Mouse (Mus musculus) cerebellum, adult 11-12 months (tissue): ENCODE results near the gene Hoxc11.
A peak's percentile ranks its signal among the peaks of the same experiment; 100 is the strongest.

Source experiments
- DNase-seq: peaks from one replicate; pipeline ENCODE4 v3.0.0; 2022

The Hoxc11 gene

DNA sequence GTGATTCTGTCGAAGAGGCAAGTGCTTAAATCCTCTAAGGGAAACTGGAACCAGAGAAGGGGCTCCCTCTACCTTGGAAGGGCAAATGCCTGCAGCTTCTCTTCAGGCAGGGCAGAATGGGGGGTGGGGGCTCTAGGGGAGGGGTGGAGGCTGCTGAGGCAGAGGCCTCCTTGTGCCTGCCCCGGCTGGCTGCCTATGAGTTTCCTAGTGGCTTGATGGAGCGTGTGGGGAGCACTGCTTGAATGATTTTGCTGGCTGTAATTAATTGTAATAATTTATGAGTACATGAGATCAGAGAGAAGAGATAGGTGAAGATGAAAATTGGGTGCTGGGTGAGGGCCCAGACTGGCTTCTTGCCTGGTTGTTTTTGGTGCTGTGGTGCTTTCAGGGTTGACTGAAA, 30.7 kb downstream of the Hoxc11 start:
- no peak for DNase-seq

DNA sequence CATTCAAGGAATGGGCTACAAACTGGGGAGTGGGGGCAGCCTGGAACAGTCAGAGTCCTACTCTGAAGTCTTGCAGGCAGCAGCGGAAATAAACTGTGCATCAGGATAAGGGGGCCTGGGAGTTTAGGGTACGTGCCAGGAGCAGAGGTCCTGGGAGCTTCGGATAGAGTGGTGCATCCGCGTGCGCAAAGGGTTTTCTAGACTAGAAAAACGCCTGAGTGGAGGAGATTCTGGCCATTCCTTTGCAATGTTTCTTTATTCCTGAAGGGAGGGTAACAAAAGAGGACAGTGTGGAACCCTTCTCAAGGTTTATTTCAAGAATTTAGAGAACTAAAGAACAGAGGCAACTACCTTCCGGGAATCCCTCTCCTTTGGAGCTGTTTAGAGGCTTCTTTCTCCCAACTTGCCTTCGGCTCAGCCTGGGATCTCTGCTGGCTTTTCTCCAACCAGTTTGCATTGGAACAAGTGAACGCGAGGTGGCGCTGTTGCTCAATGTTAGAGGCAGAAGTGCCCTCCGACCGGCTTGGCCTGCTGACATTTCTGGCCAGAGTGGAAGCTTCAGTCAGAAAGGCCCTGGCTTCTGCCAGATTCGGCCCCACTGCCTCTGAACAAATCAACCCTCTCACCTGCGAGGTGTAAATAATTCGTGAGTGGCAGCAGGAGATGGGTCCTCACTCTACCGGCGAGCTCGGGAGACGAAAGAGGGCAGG, 33.1 kb downstream of the Hoxc11 start:
- DNase-seq = peak; percentile 76

GRCm38 (mm10) chr15:102988078-102988477, 33.9 kb downstream of the Hoxc11 start:
- DNase-seq = no peak

- DNase-seq = no peak
These were observed 36.5 kb downstream of the Hoxc11 start, which contains the start of gene Hoxc8 for GRCm38 (mm10) chr15:102990461-102991397. Gene Hoxc8 (plus strand): TSS chr15:102990607.

- no peak for DNase-seq
These were observed 37.6 kb downstream of the Hoxc11 start for GRCm38 (mm10) chr15:102991782-102992181.

DNA sequence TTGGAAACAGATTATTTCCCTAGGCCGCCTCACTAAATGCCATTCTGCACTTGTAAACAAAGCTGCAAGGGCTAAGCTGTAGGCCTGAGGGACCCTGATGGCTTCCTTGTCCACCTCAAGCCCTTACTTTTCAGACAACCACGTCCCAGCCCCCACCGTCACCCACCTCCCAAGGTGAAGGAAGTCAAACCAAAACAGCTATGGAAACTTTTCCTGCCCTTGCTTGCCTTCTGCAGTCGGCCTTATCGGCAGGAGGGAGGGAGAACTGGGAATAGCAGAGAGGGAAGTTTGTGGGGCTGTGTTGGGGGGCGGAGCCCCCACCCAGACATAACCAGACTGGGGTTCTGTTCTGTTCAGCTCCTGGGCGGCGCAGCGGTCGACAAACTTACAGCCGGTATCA, 38.0 kb downstream of the Hoxc11 start:
- no peak for DNase-seq

GRCm38 (mm10) chr15:102992863-102993262, 38.6 kb downstream of the Hoxc11 start:
- DNase-seq = no peak

GRCm38 (mm10) chr15:102996548-102996947, 42.3 kb downstream of the Hoxc11 start:
- DNase-seq = no peak

- DNase-seq = no peak
These were observed 43.2 kb downstream of the Hoxc11 start for GRCm38 (mm10) chr15:102997431-102997830.

GRCm38 (mm10) chr15:102997939-102998355, 43.7 kb downstream of the Hoxc11 start, which contains the start of gene Hoxc6:
Gene Hoxc6 (plus strand): TSS chr15:102998257.
- no peak for DNase-seq

DNA sequence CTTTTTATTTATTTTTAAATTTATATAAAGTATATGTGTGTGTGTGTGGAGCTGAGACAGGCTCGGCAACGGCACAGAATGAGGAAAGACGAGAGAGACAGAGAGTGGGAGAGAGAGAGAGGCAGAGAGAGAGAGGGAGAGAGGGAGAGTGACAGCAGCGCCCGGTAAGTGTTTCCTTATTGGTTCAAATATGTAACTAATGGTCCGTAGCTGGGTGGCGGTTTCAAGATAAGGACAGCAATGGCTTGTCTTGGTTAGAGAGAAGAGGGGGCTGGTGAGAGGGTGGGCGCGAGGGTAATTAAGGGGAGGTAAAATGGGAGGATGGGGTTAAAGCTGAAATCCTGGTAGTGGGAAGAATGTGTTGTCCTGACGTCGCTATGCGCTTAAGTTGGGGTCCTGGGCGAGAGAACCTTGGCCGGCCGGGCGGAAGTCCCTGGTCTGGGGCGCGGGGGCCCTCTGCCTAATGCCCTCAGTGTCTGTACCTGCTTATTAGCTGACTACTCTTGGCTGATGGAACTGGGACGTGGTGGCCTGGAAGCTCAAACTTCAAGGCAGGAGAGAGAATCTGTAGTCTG, 44.5 kb downstream of the Hoxc11 start:
- DNase-seq = no peak

GRCm38 (mm10) chr15:102999183-102999831, 45.1 kb downstream of the Hoxc11 start:
- peak; percentile 13 for DNase-seq

DNA sequence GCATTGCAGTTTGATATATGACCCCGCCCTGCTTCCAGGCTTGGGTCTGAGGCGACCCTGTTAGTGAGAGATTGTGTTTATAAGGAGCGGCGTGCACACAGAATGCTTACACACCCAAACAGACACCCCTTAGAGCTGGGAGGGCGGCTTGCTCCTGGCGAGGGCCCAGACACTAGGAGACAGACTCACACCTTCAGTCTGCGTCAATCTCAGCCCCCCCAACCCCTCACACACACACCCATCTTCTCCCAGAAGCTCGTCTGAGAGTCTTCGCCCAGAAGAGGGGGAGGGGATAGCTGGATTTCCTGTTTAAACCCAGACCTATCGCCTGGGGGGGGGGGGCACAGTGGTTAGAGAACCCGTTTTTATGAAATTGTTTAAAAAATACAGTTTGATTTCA, 45.7 kb downstream of the Hoxc11 start:
- DNase-seq = no peak

- DNase-seq = no peak
These were observed 46.3 kb downstream of the Hoxc11 start for GRCm38 (mm10) chr15:103000501-103000901.

- no peak for DNase-seq
These were observed 47.1 kb downstream of the Hoxc11 start for GRCm38 (mm10) chr15:103001370-103001769.

DNA sequence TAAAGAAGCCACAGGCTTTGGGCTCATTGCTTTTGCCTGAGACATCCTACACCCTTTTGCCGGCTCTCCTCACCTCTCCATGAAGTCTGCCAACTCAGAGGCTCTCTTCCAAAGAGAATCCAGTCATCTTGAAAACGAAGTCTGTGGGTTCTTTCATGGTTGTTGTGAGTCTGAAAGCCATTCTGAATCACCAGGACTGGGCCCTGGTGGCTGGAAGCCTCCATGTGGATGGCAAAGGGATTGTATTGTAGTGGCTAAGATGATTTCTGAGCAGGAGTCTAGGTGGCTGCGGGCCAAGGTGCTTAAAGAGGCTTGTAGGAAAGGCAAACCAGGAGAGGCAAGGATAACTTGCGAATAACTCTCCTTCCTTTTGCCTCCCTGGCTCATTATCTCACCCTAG, 47.9 kb downstream of the Hoxc11 start:
- DNase-seq = no peak

GRCm38 (mm10) chr15:103002821-103003448, 48.7 kb downstream of the Hoxc11 start:
- DNase-seq = no peak

GRCm38 (mm10) chr15:103005308-103005707, 51.1 kb downstream of the Hoxc11 start:
- DNase-seq = no peak

DNA sequence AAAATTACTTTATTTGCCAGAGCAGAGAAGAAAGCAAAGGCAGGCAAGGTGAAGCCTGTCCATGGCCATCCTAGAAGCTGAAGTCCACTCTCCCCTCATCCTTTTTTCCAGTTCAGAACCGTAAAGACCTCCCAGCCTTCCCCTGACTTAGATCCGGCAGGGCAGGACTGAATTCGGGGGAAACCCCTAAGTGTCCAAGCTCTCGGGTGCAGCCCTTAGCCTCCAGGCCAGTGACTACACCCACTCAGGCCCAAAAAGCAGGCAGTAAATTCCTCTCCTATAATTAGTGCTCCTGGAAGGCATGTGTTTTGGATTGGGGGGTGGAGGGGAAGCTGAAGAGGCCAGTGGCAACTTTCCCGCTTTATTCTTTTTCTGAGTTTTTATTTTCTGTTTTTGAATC, 51.6 kb downstream of the Hoxc11 start:
- DNase-seq = no peak

DNA sequence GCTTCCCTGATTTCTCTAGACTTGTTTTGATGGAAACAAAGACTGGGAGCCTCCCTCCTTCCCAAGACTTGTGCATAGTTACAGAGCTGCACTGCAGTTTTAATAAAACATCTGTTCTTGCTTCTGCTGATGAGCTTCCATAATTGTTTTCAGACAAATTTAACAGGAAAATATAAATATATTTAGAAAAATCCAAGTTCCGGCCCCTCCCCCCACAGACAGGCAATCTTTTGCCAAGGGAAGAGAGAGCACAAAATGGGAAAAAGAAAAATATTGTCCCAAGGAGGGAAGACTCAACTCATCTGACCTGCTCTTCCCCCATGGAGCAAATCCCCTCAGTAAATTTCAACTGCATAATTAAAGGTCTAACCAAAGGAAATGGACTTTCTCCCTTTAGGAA, 52.1 kb downstream of the Hoxc11 start:
- no peak for DNase-seq
